Comparison of ENCODE assay signal across 17 mouse cellular contexts in genomic region chr5:97814700-97815099, GRCm38 (mm10).
"Had no signal": no experiment of that assay in that cellular context is flagged by ENCODE, and none has a peak within 500 bp of the region (broad histone marks: within the 10 kb centered on the region; RNA-seq: fewer than 3 reads in every experiment).

No protein-coding gene starts in this region.

- H3K9ac ChIP-seq: neural tube, embryonic 12.5 days; neural tube, embryonic 13.5 days; neural tube, embryonic 15.5 days; stomach, embryonic 15.5 days had no signal

- H3K9me3 ChIP-seq: neural tube, embryonic 12.5 days; neural tube, embryonic 13.5 days; neural tube, embryonic 15.5 days; stomach, embryonic 15.5 days had no signal

- H3K27me3 ChIP-seq: neural tube, embryonic 12.5 days; neural tube, embryonic 13.5 days; neural tube, embryonic 15.5 days; stomach, embryonic 15.5 days had no signal

- H3K36me3 ChIP-seq: neural tube, embryonic 12.5 days; neural tube, embryonic 13.5 days; neural tube, embryonic 15.5 days; stomach, embryonic 15.5 days had no signal

- H3K4me1 ChIP-seq: neural tube, embryonic 12.5 days; neural tube, embryonic 13.5 days; neural tube, embryonic 15.5 days; stomach, embryonic 15.5 days had no signal

- H3K27ac ChIP-seq: neural tube, embryonic 12.5 days; neural tube, embryonic 13.5 days; neural tube, embryonic 15.5 days; stomach, embryonic 15.5 days; stomach, postnatal 0 days had no signal

- H3K4me2 ChIP-seq: neural tube, embryonic 12.5 days; neural tube, embryonic 13.5 days; neural tube, embryonic 15.5 days; stomach, embryonic 15.5 days had no signal

- DNase-seq: retina, postnatal 1 day; right cerebral cortex, adult 18-20 months; right cerebral cortex, postnatal 14 days; right cerebral cortex, postnatal 25 days; right cerebral cortex, postnatal 4 days; spleen, adult 18-20 months; thymus, adult 18-20 months; thymus, adult 2 months; thymus, postnatal 14 days; thymus, postnatal 25 days; thymus, postnatal 36 days; thymus, postnatal 4 days had no signal

- H3K4me3 ChIP-seq: neural tube, embryonic 12.5 days; neural tube, embryonic 13.5 days; neural tube, embryonic 15.5 days; stomach, embryonic 15.5 days had no signal
